Mouse (Mus musculus) Muller cell, postnatal 12 days (primary cell): Measurements from ENCODE around the gene Kat6b.

ENCODE experiments used
- DNase-seq: peaks from one replicate; pipeline ENCODE4 v3.0.0-alpha.2; 2015; ENCODE audit errors: inconsistent ontology term

The Kat6b gene

DNA sequence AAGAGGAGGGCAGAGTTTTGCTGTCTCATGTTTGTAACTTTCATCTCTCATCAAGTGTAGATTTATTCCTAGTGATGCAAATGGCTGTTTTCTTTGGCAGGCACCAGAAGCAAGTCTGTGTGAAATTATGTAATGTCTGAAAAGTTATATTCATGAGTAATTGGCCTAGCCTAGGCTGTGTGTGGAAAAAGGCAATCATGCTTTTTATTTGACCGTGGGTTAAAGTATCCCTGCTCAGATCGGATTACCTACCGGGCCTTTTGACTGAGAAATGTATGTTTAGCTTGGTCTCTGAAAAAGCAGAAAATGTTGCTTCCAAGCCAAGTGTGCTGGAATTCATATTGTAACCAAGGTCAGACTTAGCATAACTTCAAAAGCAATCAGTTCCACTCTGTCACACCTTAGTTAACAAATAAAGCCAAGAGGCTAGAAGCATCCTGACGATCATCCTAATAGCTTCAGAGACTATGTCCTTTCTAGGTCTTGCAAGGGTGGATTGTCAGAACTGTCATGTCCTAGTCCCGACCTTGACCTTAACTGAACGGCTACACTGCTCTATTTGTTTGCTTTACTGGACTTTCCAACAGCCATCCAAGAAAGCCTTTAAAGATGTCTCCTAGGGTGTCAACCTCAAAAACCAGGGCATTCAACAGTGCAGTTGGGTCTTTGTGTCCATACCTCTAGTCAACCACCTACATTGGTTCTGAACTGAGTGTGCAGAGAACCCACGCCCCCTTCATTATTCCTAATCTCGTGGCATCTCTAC lies 111.9 kb downstream of the Kat6b start:
- DNase-seq: peak; percentile 91

DNA sequence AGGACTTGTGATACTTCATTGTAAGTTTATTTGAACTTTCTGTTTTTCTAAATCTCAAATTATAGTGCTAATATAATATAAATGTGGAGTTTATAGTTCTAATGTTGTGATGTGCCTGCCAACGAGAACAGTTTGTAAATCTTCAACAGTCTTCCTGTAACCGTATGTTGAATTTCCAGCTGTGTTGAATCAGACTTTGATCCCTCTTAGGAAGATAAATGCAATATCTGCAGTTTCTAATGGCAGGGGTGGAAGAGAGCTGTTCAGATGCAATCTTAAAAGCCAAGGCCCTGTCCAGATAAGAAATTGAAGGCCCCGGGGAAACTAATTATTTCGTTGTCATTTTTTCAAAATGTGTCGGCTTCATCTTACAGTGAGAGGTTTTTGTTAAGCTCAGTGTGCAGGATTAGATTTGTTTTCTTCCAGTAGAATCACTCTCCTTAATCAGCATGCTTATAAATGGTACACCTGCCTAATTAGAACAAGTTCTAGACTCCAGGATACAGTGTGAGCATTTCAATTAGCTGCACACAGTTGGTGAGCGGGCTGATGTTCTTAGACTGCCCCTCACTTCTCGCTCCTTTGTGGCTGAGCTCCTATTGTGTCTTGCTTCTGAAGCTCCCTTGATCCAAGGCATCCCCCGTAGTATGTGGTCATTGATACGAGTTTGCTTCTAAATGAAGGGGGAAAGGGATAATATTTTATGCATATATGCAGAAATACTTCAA lies 118.4 kb downstream of the Kat6b start:
- DNase-seq: no peak

DNA sequence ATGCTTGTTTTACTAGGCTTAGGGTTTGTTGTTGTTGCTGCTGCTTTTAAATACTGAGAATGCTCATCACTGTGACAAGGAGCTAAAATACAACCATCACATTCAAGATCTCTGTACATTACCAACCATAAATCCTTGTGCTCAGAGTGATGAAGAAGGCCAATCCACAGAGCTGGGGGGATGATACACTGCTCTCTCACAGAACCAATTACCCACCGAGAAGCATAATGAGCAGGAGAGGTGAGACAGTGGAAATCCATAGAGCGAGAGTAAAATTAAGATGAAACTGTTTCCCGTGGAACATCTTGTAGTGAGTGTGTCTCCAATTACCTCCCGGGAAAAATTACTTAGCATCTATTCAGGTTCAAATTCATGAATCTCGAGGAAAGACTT lies 118.9 kb downstream of the Kat6b start:
- DNase-seq: no peak

DNA sequence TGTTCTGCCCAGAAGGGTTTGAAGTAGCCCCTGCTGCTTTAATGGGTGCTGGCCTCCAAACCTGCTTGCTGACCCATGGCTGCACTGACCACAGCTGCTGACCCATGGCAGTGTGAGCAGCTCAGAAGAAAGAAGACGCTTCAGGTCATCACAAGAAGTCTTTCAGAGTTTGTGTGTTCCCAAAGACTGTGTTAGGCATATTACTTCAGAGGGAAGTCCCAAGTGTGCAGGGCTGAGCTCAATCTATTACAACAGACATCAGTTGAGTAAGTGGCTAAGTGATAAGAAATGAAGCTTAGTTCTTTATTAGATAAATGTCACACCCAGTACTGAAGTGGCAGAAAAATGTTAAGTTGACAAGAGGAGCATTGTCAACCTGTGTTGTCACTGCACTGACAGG lies 119.4 kb downstream of the Kat6b start:
- DNase-seq: no peak

DNA sequence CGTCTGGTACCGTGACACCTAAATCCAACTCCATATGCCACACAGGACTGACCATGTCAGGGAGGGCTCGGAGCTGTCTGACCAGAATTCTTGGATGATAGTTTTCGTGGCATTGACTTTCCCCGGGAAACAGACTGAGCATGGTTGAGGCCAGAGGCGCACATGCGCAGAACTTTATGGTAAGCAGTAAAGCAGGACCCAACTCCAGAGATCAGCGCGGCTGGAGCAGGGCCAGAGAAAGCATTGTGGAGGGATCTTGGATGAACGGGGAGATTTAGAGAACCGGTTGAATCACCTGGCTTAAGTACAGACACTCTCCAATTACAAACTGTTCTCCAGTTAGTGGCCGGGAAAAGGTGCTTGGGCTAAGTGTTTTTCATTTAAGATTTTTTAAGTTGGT lies 120.9 kb downstream of the Kat6b start:
- no peak for DNase-seq

DNA sequence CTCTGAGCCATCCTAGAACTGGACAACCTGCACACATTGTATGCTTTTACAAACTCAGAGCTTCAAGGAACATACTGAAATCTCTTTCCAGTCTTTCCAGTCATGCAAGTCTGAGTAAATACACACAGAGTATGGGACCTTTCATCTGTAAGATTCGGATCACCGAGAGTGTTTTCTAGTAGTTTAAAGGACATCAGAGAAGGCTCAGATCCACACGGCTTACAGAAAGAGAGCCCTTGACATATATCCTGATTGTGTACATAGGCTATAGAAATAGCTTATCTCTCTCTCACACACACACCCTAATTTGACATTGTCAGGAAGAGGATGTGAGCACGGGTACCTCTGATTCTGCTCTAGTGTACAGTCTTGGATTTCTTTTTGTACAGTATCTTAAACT lies 121.7 kb downstream of the Kat6b start:
- no peak for DNase-seq

DNA sequence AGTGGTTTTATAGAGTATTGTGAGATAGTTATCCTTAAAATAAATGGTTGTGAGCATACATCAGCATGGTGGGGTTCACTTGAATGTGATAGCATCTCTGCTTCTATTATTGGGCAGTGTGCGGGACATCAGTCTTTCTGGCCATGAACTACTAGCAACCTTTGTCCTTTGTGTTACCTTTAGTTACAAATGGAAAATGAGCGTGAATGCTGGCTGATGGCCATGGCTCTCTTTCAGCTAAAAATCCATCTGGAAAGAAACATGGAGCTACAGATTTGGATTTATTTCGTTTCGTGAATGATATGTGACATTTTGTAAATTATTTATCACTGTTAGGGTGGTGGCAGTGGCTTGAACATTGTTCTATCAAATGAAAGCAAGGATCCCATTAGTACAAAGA lies 126.5 kb downstream of the Kat6b start:
- DNase-seq: no peak

DNA sequence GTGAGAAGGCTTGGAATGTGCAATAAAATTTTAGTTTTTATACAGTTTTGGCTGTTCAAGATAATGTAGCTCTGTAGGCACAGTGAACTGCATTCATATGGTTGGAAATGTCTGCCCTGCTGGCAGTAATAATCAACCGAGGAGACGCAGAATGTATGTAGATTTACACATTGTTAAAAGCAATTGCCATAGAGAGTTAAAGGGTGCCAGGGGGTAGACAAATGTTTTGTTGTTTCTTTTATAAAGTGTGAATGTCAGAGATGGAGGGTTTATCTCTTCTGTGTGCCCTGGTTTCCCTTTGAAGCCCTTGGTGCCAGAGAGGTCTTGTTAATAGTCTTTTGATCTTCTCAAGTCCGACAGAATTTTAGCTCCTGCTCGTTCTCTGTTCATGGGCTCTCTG lies 127.7 kb downstream of the Kat6b start:
- DNase-seq: no peak

DNA sequence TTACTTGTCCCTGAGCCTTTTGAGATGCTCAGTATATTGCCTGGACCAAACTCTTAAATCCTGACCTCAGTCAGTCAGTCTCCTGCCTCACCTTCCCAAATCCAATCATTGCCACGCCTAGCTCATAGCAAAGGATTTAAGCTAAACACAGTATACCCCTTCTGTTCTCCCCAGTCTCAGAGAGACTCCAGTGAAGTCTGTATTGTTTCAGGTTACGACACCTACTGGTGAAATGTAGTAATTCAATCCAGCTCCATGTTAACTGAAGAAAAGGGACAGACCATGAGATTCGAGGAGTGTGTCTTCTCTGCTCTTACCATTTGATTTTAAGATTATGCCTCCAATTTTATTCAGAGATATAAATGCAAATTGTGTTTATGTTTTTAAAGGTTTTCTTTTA lies 129.0 kb downstream of the Kat6b start:
- DNase-seq: peak; percentile 64

DNA sequence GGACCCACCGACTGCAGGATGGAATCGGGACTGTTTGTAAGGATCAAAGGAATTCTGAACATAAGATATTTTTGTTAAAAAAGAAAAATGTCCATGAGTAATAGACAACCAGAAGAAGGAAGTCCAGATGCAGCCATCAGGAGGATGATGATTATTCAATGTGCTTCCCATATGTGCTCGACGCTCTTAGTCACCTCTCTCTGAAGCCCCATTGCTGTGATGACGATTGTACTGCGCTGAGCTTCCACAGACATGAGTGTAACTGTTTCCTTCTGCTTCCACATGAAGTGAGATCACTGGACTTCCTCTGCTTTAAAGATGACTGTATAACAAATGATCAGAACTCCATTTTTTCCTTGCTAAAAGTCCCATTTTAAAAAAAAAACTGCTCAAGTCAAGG lies 131.8 kb downstream of the Kat6b start:
- DNase-seq: no peak

DNA sequence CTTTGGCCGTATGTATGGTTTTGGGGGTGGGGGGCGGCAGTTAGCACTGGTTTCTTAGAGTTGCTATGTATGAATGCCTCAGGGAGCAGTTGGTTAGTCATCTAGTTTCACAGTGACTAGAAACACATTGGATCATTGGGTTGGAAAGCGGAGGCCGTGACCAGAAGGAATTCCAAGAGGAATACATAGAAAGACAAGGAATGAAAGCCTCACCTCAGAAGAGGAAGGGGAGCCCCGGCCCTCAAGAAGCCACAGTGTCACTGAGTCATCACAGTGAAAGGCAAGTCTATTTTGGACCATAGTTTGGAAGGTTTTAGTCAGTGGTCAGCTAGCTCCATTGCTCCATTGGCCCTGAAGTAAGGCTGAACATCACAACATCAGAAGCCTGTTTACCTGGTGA lies 132.9 kb downstream of the Kat6b start:
- peak; percentile 38 for DNase-seq

DNA sequence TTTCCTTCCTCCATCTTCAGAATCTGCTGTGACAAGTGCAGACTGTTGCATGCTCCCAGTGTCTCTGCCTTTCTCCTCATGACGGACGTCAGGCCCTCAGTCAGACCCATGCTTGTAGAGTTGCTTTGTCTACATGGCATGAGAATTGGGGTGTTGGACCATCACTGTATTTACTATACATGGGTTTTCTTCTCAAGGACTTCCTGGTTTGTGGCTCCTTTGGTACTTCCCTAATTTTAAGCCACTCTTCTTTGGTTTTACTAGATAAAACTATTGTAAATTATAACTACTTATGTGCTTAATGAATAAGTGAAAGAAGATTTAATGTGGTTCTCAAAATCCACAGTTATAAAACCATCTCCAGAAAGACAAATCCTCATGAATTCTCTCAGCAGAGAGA lies 134.6 kb downstream of the Kat6b start:
- no peak for DNase-seq

DNA sequence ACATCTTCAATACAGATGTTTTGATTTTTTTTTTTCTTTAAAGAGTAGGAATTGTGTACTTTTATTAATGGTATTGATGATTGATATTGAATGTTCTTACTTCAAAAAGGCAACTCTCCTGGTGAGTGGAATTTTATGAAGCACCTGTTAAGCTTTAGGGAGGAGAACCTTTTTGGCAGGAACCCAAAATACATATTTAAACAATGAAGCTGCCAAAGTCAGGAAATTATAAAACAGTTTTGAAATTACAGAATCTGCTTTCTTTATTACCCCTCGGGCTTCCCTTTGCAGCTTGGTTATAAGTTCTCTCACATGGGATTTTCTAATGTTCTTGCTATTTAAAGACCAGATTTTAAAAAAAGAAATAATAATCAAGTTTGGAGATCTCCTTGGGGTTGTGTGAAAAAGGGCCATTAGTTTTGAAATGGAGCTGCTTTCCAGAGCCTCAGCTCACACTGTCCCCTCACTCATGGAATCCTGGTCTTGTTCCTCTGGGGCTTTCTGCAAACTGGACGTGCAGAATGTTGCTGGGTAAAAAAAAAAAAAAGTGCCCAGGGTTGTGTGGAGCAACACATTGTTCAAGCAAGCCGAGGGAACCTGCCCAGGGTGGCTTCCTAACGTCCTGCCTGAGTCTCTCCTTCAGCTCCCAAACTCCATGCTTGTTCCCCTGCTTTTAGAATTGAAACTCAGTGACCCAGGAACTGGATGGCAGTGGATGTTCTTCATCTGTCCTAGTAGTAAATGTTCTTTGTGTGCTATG lies 136.2 kb downstream of the Kat6b start:
- DNase-seq: no peak

DNA sequence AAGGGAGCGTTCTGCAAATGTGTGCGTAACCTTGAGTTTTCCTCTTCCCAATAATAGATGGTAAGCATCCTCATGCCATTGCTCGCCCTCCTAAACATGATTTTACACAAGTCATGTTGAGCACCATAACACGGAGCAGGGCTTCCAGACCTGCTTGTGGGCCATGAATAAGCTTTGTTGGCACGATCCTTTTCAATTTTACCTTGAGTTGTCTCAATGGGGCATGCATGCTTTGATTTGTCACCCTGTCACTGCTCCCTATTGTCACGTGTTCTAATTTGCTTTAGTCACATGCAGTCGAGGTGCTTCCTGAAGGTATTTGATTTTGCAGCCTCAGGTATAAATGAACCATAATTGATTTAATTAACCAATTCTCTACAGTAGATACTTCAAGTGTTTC lies 138.7 kb downstream of the Kat6b start:
- DNase-seq: no peak

DNA sequence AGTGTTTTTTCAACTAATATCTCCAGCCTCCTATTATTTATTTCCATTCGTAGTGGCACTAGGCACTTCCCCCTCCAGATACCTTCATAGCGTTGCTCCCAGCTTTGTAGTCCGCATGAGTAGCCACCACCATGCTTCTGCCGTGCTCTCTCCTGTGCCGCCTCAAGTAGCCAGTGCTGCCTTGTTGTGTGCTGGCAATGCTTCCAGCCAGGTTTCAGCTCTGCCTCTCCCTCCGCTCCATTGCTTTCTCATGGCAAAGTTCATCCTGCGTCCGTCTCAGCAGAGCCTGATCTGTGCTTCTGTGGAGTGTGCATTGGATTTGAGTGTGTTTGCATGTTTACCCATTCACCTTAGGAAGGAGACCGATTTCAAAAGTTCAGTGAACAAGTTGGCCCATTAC lies 144.7 kb downstream of the Kat6b start:
- DNase-seq: no peak

DNA sequence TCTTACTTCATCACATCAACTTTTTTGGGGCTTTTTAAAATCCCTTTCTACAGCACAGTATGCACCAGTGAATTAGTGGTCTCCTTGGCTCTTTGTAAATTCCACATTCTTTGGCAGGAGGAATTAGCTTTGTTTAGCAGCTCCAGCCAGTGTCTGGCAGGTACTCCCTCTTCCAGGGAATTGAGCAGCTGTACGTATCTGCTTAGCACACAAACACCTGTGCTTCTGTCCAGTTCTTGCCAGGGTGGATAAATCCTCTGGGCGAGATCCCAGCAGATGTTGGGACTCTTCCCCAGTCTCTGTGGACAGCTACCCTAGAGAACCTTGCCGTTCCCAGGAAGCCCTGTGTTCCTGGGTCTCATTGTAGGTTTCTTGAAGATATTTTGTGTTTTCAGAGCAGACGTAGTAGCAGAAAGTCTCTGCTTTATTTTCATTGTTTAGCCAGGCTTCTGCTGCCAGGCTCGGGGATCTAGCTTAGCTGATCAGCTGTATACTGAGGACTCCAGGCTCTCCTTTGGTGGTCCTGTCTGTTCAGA lies 150.5 kb downstream of the Kat6b start:
- no peak for DNase-seq

DNA sequence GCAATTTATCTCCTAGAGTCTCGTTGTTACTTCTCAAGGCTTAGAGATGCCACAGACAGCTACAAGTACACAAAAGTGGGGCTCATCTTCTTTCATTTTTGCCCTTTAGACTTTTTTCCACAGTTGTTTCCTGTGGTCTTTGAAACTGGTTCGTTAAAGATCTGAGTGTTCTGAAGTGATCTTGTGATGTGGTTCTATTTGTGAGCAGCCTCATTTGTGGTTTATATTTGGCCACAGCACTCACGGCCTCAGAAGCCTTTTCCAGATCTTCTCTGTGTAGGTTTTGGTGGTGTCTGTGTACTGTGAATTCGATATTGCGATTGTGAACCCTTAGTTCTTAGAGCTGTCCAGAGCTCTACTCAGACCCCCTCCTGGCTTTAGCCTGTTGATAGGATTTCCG lies 155.3 kb downstream of the Kat6b start:
- DNase-seq: peak; percentile 36

DNA sequence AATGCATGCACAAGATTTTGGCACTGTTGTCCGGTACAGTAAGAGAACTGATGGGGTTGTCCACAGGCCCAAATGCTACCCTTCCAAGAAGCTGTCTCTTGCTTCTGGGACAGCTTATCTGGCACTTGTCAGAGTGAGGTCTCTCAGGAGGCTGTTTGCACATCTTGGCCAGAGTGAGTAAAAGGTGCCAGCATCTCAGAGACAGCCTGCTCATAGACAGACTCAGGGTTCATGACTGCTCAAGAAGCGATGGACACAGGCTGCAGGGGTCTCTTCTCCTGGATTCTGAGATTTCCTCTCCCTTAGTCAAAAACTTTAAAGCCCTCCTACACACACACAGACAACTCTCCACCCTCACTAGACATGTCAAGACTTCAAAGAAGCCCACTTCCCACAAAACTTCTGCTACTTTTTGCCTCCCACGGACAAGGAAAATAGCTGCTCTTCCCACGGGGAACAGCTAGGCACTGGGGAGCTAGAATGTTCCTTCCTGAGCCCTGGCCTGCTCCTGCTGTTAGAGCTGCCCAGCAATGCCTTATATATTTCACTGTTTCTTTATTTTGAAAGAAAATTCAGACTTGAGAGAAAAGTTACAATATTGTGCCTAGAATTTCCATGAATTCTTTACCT lies 159.7 kb downstream of the Kat6b start:
- no peak for DNase-seq

DNA sequence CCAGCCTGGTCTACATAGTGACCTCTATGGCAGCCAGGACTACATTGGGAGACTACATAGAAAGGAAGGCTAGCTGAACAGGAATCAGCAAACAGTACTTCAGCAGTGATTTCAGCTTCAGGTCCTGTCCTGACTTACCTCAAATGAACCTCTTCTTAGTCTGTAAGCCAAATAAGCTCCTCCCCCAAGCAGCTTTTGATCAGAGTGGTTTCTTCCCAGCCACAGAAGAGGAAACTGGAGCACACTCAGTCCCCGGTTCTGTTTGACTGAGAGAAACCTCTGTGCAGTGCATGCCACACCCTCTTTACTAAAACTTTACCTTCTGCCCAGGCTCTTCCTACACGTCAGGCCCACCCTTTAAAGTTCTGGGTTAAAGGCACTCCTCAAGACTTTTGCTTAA lies 172.6 kb downstream of the Kat6b start:
- no peak for DNase-seq

DNA sequence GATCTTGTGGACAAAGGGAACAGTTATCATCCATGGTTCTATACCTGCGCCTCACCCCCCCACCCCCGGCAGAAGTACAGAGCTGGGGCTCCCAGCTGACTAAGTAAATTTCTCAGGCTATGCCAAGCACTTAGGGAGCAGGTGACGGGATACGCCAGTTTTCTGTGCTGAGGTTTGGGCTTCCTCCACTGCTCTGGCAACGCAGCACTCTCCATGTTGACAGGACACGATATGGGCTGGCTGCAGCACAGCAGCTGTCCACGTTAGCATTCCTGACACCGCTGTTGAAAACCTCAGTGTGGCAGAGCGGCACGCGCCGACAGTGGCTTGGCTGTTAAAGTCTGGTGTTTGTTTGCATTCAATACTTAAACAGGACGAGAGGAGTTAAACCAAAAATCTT lies 177.9 kb downstream of the Kat6b start:
- DNase-seq: no peak

DNA sequence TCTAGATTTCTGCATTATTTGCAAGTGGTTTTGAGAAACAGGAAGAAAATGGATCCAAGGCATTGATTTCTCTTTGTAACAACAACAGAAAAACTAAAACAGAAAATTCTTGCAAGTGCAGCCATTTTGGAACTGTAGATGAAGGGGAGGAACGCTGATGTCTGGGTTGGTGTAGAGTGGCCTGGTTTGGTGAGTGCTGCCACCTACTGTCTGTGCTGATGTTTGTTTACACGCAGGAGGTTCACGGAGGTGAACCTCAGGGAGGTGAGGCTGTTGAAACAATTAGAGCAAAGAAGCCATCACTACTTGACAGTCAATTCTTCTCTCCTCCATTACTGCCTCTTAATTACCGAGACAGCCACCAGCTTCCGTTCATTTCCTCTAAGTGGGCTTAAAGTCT lies 178.4 kb downstream of the Kat6b start:
- peak; percentile 39 for DNase-seq
